Mouse (Mus musculus): ENCODE data around the gene Cdk2ap1. TPM values are rescaled to one million over a fixed set of nuclear protein-coding genes. Genes with fewer than 3 reads are reported as not detected.
"Not testable (repeated sequence)": the region's sequence is repeated elsewhere in the genome, so short reads cannot be mapped to it uniquely, and the experiment has no call there.

The Cdk2ap1 gene
- polyA plus RNA-seq, 1 experiment = 125 TPM

- not testable (repeated sequence) for H3K9ac ChIP-seq (ENCODE audit: low read depth, poor library complexity, severe bottlenecking); H3K4me1 ChIP-seq (ENCODE audit: control insufficient read depth, insufficient read depth, low read length); H3K9me3 ChIP-seq (replicated peaks; ENCODE audit: control insufficient read depth, insufficient read depth, low read length, poor library complexity, severe bottlenecking); H3K4me3 ChIP-seq (ENCODE audit: low read depth, low read length); H3K27me3 ChIP-seq (ENCODE audit: control insufficient read depth, insufficient read depth, low read length, poor library complexity, severe bottlenecking); H3K27ac ChIP-seq (ENCODE audit: insufficient read depth, low read length); H3K36me3 ChIP-seq (ENCODE audit: control insufficient read depth, insufficient read depth, low read length, poor library complexity, severe bottlenecking)
- TF ChIP-seq CTCF (IDR thresholded peaks at IDR 0.05; ENCODE audit: low read depth, low read length) = peak; percentile 58
Measured at GRCm38 (mm10) chr5:124299307-124299706, 63.6 kb downstream of the Cdk2ap1 start.

DNA sequence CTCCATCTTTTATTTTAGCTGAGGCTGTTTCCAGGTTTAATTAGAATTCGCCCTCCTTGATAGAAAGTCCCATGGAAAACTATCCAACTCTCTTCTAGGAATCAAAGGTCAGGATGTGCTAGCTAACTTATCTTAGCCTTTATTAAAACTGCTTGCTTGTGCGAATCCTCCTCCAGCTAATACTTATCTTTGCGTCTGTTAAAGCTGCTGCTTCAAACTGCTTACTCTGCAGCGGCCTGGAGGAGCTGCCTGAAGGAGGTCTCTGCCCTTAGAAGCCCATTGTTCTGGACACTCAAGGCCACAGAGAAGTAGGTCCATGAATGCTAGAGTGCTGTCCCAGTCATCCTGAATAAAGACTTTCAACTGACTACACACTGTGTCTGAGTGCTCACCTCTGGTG, 66.4 kb downstream of the Cdk2ap1 start:
- no peak overlapping the region for H3K4me3 ChIP-seq (ENCODE audit: low read depth, low read length)
- H3K9ac ChIP-seq (ENCODE audit: low read depth, poor library complexity, severe bottlenecking) = no peak overlapping the region
- H3K4me1 ChIP-seq (ENCODE audit: control insufficient read depth, insufficient read depth, low read length) = no peaks in the 10 kb centered on the region
- no peak overlapping the region for H3K27ac ChIP-seq (ENCODE audit: insufficient read depth, low read length)
- no peaks in the 10 kb centered on the region for H3K9me3 ChIP-seq (replicated peaks; ENCODE audit: control insufficient read depth, insufficient read depth, low read length, poor library complexity, severe bottlenecking)
- H3K36me3 ChIP-seq (ENCODE audit: control insufficient read depth, insufficient read depth, low read length, poor library complexity, severe bottlenecking) = peaks cover 3% of the 10 kb centered on the region; the same call in 1 of the 2 replicates
- TF ChIP-seq EP300 (IDR thresholded peaks at IDR 0.05; ENCODE audit: insufficient read depth, low read depth, low read length) = no peak
- TF ChIP-seq POLR2A (IDR thresholded peaks at IDR 0.05; ENCODE audit: insufficient read depth, low read length) = no peak
- no peak for TF ChIP-seq CTCF (IDR thresholded peaks at IDR 0.05; ENCODE audit: low read depth, low read length)
- no peaks in the 10 kb centered on the region for H3K27me3 ChIP-seq (ENCODE audit: control insufficient read depth, insufficient read depth, low read length, poor library complexity, severe bottlenecking)

Other genes with a start within 250 kb of the Cdk2ap1 start
- 73.7 and 82.5 TPM in 2 replicates for gene Arl6ip4, start 247.0 kb downstream of the Cdk2ap1 start, polyA plus RNA-seq (2011; ENCODE audit: insufficient read depth, insufficient read length, low read depth, missing spikeins)
- 13.0 and 13.1 TPM in 2 replicates for gene Pitpnm2, start 113.3 kb downstream of the Cdk2ap1 start, polyA plus RNA-seq (2011; ENCODE audit: insufficient read depth, insufficient read length, low read depth, missing spikeins)
- gene Mphosph9, start 35.1 kb downstream of the Cdk2ap1 start, polyA plus RNA-seq (2011; ENCODE audit: insufficient read depth, insufficient read length, low read depth, missing spikeins) = 18.9 and 21.7 TPM in 2 replicates
- 15.4 and 16.2 TPM in 2 replicates for gene 2810006K23Rik, start 35.0 kb downstream of the Cdk2ap1 start, polyA plus RNA-seq (2011; ENCODE audit: insufficient read depth, insufficient read length, low read depth, missing spikeins)
- 177 and 189 TPM in 2 replicates for gene Sbno1, start 62.9 kb upstream of the Cdk2ap1 start, polyA plus RNA-seq (2011; ENCODE audit: insufficient read depth, insufficient read length, low read depth, missing spikeins)
- gene Kmt5a, start 76.8 kb upstream of the Cdk2ap1 start, polyA plus RNA-seq (2011; ENCODE audit: insufficient read depth, insufficient read length, low read depth, missing spikeins) = 166 and 187 TPM in 2 replicates
- 4.7 and 6.3 TPM in 2 replicates for gene Rilpl2, start 115.3 kb upstream of the Cdk2ap1 start, polyA plus RNA-seq (2011; ENCODE audit: insufficient read depth, insufficient read length, low read depth, missing spikeins)
- 27.1 and 28.6 TPM in 2 replicates for gene Snrnp35, start 120.1 kb upstream of the Cdk2ap1 start, polyA plus RNA-seq (2011; ENCODE audit: insufficient read depth, insufficient read length, low read depth, missing spikeins)
- gene Rilpl1, start 168.3 kb upstream of the Cdk2ap1 start, polyA plus RNA-seq (2011; ENCODE audit: insufficient read depth, insufficient read length, low read depth, missing spikeins) = 16.6 and 18.0 TPM in 2 replicates
- 193 and 281 TPM in 2 replicates for gene Tmed2, start 177.6 kb upstream of the Cdk2ap1 start, polyA plus RNA-seq (2011; ENCODE audit: insufficient read depth, insufficient read length, low read depth, missing spikeins)
- 13.2 and 13.7 TPM in 2 replicates for gene Ddx55, start 189.8 kb upstream of the Cdk2ap1 start, polyA plus RNA-seq (2011; ENCODE audit: insufficient read depth, insufficient read length, low read depth, missing spikeins)
- 57.1 and 61.3 TPM in 2 replicates for gene Eif2b1, start 216.0 kb upstream of the Cdk2ap1 start, polyA plus RNA-seq (2011; ENCODE audit: insufficient read depth, insufficient read length, low read depth, missing spikeins)
- 83.6 and 83.8 TPM in 2 replicates for gene Gtf2h3, start 216.1 kb upstream of the Cdk2ap1 start, polyA plus RNA-seq (2011; ENCODE audit: insufficient read depth, insufficient read length, low read depth, missing spikeins)